Mouse (Mus musculus) heart, postnatal 4 days (tissue): ENCODE measurements at regions not wholly inside any gene's neighbourhood (a gene's known extent, or its start where the extent isn't known, plus 50 kb on each side); places are given as distances from the start of the nearest gene placed in this dataset.

Experiments used
- DNase-seq: peaks from one replicate; pipeline ENCODE4 v3.0.0; 2021

DNA sequence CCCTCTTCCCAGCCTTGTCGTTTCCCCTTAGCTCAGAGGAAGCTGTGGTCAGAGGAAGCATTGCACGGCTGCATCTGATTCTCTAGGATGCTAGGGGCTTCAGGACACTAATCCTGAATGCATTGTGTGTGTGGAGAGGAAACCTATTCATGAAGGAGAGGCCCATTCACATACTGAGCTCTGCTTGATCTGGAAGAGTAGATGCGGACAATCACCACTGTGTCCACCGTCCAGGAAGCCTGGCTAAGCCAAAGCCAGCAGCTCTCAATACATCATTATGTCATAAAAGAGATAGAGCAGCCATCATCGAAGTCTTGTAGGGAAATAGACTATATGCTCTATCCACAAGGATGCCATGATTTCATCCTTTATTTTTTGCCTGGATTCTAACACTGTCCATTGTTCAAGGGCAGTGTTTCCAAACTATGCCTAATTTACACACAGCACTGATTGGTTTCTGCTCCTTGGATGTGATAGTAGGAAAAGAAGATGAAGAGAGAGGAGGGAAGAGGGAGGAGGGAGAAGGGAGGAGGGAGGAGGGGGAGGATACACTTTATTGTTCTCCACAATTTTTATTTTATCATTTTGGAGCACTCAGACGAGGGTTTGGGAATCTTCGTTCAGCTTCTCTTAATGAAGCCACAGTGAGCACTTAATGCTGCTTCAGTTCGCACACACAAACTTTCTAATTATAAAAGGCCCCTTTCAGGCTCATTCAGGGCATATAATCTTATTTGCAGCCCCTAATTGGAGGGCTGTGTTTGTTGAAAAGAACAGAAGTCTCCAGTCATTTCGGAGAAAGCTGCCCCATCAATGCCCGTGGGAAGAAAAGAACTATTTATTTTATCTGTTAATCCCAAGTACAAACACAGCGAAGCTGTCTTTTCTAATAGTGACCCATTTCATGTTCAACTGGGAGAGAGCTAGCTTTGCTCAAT is 195.0 kb downstream of the Pdgfra start:
- DNase-seq, result no peak

DNA sequence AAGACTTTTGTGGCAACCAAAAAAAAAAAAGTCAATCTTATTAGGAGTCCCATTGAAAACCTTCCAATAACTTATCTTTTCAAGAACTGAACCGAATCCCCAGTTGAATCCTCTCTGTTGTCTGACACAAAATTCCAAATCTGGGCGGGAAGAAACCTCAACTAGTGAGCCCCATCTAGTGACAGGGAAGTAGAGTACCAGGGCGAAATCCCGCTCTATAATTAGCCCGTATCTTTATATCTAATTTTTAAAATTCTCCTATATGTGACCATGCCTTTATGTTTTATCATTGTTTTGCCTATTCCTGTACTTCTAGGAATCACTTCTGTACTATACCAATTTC is 195.7 kb downstream of the Pdgfra start:
- DNase-seq, result no peak

DNA sequence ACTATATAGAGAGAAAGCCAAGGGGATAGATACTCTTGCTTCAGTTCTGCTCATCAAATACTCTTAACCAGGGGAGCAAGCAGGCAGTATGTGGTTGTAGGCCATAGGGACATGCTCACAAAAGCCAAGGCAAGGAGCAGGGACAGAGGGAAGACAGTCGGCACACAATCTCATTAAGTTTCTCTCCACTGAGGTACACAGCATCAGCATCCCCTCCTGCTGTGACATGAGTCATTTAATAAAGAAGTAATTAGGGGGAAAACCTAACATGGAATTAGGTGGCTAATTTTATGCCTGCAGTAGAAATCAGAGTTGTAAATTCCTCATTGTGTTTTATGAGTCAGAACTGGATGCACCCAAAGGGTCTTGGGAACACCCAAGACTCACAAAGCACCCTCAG is 203.2 kb downstream of the Pdgfra start:
- no peak for DNase-seq

DNA sequence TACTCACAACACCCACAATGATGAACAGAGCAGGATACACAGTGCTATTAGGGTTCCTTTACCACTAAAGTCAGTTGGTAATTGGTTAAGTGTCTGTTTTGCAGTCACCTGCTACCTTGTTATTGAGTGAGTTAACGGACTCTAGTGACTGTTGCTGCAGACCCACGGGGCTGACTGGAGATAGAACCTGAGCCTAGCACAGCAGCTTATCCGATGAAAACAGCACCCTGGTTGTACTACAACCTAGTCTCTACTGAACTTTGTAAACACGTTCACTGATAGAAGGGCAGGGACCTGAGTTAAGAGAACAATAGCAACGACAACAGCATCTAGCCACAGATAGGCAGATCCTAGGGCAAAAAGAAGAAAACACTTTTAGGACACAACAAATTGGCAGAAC is 206.8 kb downstream of the Pdgfra start:
- DNase-seq, result no peak

DNA sequence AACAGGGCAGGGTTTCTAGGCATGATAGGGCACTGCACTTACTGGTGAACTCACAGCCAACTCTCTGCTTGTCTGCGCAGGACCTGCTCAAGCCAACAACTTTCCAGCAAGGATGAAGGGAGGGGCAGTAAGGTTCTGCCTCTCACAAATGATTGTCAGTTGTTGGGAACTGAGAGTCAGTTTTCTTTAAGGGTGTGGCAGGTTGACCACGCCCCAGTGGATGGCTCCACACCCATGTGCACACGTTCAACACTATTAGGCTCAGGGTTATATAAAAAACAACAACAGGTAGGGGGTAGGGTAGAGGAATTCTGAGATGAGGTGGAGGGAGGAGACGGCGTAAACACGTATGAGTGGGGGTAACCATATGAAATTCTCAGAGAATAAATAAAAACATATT is 210.9 kb upstream of the Kit start:
- DNase-seq, result no peak

DNA sequence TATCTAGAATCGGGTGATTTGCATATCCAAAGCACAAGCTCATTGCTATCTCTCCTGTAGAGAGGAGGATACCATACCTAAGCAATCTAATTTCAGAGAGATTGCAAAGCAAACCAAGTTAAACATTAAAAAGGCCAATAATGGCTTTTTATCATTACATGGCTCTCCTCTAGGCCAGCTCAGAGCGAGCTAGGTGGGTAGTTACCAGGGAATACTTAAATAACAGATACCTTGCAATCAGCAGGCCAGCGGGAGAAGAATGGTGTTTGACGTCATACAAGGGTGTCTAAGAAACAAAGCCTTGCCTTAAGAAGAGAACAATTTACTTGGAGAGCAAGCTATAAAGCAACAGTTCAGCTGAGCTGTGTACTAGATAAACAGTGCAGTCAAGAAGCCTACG is 207.4 kb upstream of the Kit start:
- DNase-seq, result no peak

DNA sequence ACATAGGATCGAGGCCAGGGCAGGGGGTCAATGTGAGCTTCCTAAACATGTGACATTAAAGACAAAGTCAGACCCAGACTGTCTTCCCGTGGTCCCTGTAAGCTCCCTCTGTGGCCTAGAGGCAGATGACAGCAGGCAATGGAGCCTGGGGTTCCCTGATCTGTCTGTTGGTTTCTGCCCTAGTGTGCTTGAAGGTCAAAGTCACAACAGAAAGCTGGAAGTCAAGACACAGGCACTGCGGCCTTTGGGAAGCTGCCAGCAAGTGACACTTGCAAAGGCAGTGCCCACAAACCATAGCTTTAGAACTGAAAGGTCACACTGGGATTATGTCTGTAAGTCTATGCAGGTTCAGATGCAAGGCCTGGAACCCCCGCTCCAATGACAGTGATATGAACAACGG is 206.0 kb upstream of the Kit start:
- DNase-seq, result no peak

DNA sequence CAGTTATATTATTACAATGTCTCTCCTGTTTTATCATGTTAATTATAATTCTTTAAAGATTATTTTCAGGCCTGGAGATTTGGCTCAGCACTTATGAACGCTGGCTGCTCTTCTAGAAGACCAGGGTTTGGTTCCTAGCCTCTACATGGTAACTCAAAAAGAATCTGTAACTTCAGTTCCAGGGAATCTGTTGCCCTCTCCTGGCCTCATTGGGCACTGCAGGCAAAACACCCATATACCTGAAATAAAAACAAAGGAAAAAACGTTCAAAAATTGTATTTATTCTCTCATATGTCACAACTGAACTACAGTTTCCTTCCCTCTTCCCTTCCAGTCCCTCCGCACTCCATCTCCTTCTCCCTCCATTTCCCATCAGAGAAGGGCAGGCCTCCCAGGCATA is 201.9 kb upstream of the Kit start:
- no peak for DNase-seq

DNA sequence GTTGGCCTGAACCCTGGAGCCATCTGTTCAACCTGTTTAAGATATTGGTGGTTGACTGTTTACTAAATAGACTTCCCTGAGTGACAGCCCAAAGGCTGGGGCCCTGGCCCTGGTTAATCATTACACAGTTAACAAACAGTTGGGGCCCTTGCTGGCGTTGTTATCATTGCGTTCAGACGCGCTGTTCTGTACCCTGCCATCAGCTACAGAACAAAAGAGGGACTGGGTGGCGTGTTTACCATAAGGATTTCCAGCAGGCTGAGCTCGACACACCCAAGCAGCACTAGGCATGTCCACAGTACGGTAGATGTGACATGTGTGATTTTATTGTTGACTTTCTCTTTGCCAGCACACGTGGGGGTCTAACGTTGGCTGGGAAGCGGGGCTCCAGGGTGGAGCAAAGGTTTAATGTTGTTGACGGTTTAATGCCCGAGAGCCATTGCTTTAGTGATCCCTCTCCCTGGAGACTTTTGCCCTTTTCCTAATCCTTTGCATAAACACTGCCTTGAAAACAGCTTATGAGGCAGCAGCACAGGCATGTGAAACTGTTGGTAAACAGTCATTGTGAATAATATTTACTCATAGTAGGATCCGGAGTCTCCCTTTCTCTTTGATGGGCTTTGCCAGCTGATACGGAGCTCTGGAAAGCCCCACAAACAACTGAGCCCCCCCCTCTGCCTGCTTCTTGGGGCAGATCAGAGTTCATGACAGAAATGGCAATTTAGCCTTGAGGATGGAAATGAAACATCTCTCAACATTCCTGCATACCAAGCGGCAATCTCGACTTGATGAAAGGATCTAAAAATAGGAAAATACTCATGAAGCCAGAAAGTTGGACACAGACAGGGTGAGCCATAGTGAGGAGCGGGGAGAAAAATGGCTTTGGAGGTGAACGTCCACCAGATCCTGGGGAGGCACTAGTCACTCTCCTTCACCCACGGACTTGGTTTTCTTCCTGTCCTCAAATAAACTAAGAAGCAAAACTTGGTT is 197.1 kb upstream of the Kit start:
- DNase-seq, result no peak

DNA sequence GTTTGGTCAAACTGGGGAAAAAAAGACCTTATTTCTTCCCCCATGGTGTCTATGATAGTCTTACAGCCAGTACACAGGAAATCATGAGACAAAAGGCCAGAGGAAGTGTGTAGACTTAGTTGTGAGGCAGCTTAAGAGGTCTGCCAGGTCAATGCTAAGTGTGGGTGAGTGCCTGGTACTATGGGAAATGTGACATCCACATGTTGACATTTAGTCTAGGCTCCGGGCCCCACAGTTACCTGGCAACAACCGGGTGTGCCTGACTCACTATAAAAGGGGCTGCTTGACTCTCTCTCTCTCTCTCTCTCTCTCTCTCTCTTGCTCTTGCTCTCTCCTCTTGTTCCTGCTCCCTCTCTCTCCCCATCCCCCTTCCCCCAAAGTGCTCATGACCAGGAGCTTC is 196.1 kb upstream of the Kit start:
- DNase-seq, result no peak

DNA sequence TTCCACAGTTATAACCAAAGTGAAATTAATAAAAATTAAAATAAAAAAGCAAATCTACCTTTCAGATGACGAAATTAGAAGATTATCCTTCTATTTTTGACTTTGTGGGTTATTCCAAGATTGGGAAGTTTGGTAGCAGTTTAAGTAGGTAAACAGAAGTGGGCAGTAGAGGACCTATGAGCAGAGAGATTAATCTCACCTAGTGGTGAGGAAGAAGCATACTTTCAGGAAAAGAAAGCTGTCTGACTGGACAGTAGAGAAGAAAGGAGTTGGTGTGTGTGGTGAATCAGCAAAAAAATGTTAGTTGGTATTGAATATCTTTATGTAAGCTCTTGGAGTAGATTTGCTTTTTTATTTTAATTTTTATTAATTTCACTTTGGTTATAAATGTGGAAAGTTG is 194.4 kb upstream of the Kit start:
- no peak for DNase-seq

DNA sequence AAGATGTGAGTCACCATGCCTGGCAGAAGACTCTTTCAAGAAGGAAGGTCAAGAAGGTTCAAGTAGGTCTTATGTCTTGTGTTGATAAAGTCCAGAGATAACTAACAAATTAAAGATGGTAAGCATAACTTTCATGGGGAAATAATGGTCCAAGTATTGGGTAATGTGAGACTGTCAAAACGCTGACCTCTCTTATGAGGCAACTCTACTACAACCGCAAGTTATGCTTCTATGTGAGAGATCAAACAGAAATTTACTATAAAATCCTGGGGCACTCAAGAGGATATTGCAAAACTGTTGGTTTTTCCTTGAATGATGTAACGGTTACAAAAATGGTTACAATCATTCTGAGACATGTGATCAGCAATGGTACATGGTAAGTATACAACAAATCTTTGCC is 192.6 kb upstream of the Kit start:
- no peak for DNase-seq

DNA sequence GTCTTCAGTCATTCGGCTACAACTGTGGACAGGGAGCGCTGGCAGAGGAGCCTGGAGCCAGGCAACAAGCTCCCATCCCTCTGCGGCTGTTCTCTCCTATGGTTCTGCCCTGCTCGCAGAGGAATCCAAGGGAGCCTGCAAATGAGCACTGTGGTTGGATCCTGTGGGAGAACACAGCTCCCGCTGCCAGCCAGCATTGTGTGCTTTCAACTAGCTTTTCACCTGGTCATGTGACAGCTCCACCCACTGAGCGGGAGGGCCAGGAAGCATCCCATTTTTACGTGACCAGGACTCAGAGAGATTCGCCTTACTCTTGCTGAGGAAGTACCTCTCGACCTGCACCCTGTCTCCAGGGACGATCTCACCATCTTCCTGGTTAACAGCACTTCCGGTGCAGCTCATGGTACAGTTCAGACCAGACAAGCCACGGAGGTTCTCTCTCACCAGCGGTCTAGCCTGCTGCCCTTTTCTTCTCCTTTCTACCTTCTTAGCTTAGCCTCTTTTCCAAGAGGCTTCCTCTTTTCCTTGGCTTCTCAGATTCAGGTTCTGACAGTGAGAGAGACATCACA is 186.7 kb upstream of the Kit start:
- DNase-seq, result no peak

DNA sequence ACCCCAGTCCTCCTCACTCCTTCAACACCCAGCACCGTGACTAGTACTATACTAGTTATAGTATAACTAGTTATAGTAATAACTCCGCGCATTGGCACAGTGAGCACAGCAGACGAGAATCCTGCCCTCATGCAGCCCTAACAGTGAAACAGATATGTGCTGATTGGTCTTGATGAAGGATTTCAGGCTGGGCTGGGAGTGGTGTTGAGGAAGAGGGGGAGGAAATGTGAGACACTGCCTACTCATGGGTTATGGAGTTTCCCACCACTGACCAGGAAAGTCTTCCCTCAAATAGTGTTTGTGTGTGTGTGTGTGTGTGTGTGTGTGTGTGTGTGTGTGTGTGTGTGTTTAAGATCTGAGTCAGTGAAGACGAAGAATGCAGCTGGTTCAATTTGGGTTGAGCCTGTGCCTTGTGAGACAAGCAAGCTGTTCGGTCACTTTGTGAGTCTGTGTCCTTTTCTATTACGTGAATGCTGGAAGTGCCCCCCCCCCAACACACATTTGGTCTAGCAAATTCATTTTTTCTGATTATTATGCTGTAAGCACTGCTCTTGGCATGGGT is 185.9 kb upstream of the Kit start:
- DNase-seq, result no peak

DNA sequence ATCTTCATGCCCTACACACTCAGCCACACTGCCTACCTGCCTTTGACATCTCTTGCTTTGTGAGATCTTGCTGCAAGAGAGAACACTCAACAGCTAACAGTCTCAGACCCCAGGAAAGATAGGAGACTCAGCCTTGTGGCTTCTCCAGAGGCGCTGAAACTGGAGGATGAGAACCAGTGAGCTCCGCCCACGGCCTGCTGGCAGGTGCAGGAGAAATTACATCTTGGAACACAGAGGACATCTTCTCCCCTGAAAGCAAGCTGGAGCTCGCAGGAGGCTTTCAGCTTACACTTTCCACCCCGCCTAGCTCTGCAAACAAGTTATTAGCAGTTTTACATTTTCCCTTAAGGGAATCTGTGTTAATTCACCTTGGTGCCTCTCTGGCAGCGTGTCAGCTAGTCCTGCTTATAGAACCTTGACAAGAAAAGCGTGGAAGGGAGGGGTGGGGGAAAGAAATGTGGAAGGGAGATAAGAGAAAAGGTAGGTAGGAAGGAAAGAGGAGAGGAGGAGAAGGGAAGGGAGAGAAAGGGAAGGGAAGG is 185.2 kb upstream of the Kit start:
- DNase-seq, result no peak

DNA sequence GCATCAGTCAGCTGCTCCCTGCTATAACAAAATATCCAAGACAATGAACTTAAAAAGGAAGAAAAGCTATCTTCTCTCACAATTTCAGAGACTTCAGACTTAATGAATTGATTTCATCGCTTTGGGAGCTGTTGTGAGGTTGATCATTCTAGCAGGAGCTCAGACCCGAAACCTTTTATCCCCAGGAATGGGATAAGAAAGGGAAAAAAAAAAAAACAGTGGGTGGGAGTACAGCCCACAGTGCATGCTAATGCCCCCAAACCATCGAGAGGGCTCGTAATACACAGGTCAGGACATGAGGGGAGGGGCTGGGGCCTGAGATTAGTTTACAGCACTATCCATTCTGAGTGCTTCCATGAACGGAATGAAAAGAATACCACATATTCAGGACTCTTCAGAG is 175.9 kb upstream of the Kit start:
- DNase-seq, result no peak

DNA sequence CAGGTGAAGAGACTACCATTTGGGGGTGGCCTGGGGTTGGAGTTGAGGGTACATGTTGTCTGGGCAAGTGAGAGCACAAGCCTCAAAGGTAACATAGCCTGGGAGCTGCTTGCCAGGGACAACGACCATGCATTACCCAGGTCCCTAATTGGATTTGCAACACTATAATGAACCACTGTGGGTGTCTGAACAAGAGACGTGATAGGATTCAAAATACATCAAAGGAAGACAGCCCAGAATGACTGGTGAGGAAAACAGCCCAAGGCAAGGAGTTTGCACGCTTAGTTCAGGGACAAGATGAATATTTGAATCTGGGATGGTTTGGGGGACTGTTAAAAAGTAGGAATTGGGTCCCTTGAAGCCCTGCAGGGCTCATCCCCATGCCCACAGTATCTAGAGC is 173.0 kb upstream of the Kit start:
- no peak for DNase-seq

DNA sequence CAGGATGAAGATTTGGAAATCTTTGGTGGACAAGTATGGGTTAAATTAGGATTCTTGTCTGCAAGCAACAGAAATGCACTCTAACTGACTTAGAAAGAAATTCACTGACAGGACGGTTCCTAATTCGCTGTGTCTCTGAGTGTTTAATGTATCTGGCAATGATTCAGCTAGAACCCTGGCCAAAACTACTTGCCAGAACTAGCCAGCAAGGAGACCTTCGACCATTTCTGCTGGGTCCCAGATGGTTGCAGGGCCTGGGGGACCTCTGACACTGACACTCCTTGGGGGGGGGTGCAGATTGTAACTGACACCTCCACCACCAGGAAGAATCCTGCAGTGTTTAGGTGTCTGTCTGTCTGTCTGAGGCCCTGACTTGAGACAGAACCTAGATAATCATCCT is 172.1 kb upstream of the Kit start:
- no peak for DNase-seq

DNA sequence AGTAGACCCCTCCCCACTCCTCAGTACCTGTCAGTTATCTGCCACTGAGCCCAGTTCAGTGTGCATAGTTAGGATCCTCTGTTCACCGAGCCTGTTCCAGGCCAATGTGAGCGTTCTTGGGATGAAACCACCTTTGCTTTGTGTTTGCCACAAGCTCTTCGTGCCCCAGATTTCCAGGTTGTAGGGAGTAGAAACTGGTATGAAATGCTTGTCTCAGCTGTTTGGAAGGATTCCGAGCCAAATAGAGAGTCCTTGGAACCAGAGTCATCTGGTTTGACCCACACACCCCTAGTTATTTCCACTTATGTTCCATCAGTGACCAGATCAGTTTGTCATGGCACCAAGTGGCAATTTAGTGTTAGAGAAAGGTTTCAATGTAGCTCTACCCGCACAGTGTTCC is 171.2 kb upstream of the Kit start:
- no peak for DNase-seq

DNA sequence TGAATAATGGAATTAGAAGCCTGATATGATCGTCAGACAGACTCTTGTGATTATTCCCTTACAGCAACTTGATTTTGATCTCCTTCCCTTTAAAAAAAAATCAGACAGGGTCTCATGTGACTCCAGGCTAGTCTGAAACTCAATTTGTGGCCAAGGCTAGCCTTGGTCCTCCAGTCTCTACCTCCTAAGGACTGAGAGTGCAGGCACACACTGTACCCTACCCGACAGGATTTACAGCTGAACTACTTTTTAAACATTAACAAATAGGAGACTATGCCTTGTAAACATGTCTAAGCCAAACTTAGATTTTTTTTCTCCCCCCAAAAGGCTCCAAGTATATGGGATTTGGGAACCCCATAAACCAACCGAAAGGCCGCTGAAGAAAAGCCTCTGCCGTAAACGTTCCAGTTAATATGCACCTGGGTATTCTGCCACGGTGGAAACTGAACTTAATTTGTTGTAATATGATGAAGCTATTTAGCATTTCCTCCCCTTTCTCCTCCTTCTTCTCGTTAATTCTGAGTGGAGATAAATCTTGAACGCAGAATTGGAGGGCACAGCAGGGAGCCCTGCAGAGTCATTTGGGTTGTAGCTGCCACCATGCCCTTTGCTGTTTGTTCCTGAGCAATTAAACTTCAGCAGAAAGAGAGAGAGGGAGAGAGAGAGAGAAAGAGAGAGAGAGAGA is 170.0 kb upstream of the Kit start:
- DNase-seq, result no peak

DNA sequence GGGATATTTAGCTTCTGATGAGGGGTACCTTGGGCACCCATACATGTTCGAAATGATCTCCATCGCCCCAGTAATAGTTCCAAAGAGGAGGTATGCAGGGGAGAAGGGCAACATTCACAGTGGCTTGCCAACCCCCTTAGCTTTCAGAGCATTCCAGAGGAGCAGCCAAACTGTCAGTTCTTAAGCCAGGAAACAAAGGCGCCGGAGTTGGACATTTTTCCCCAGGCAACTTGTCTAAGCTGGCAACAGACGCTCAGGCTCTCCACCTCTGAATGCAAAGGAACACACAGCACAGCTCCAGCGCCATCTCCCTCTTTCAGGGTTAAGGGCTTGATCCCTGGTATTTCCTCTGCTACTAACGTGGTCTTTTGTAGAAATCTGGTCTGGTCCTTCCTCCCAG is 169.2 kb upstream of the Kit start:
- no peak for DNase-seq

DNA sequence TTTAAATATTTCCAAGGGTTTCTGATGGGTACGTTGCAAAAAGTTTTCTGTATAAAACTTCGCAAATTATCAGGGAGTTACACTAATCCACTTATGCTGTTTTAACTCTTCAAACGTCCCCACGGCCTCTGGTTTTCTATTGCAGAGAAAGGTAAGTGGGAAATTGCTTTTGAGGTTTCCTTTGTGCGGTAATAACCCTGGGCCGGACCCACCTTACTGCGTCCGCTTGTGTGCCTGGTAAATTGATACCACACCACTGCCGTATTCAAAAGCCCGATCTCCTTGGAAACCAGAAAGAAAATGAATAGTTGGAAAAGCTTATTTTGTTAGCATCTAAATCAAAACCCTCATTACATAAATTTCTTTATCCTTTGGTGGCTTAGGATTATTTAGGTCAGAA is 167.0 kb upstream of the Kit start:
- DNase-seq, result no peak
